7 mouse cellular contexts compared by ENCODE assay signal in genomic region chr16:18387704-18388582, GRCm38 (mm10). TPM values are rescaled to one million over a fixed set of nuclear protein-coding genes. Genes with fewer than 3 reads are reported as not detected.
DNase-seq lines count a peak whose midpoint lies in the region; ATAC-seq and TF ChIP-seq lines count a peak whose summit lies in the region.

No protein-coding gene starts in this region.

- WGBS in forebrain, postnatal 0 days: 40% methylated on average over 6 of the region's 7 CpGs
- 59% methylated on average over 5 of the region's 7 CpGs for WGBS in limb, embryonic 12.5 days
- WGBS in stomach, embryonic 14.5 days: 35% methylated on average over 6 of the region's 7 CpGs

- H3K4me2 ChIP-seq in forebrain, postnatal 0 days (ENCODE audit: low read depth): no peak overlapping the region
- no peak overlapping the region for H3K4me2 ChIP-seq in limb, embryonic 12.5 days
- H3K4me2 ChIP-seq in stomach, embryonic 14.5 days (replicated peaks; ENCODE audit: low read depth, low read length): no peak overlapping the region

- peaks cover 67% of the 10 kb centered on the region for H3K27me3 ChIP-seq in megakaryocyte, embryonic 14.5 days (replicated peaks)
- no peaks in the 10 kb centered on the region for H3K27me3 ChIP-seq in forebrain, postnatal 0 days (ENCODE audit: insufficient read depth, low read length)
- no peaks in the 10 kb centered on the region for H3K27me3 ChIP-seq in limb, embryonic 12.5 days
- no peaks in the 10 kb centered on the region for H3K27me3 ChIP-seq in stomach, embryonic 14.5 days (ENCODE audit: control insufficient read depth, insufficient read depth, low read length)

- DNase-seq in forebrain, postnatal 0 days: peak; percentile 25
- DNase-seq in natural killer cell, adult 2 months (ENCODE audit: low spot score in 2 of 2): no peak

- H3K4me1 ChIP-seq in megakaryocyte, embryonic 14.5 days: peaks cover 68% of the 10 kb centered on the region
- no peaks in the 10 kb centered on the region; the same call in 1 of the 2 replicates for H3K4me1 ChIP-seq in forebrain, postnatal 0 days (ENCODE audit: insufficient read depth)
- H3K4me1 ChIP-seq in limb, embryonic 12.5 days (replicated peaks): peaks cover 31% of the 10 kb centered on the region
- H3K4me1 ChIP-seq in stomach, embryonic 14.5 days (ENCODE audit: control insufficient read depth, insufficient read depth, low read length): peaks cover 25% of the 10 kb centered on the region; the same call in 1 of the 2 replicates

- no peaks in the 10 kb centered on the region for H3K9me3 ChIP-seq in megakaryocyte, embryonic 14.5 days
- no peaks in the 10 kb centered on the region for H3K9me3 ChIP-seq in forebrain, postnatal 0 days (ENCODE audit: low read length)
- no peaks in the 10 kb centered on the region for H3K9me3 ChIP-seq in limb, embryonic 12.5 days
- H3K9me3 ChIP-seq in stomach, embryonic 14.5 days (ENCODE audit: control insufficient read depth, low read depth, low read length): no peaks in the 10 kb centered on the region

- TF ChIP-seq CTCF in forebrain, postnatal 0 days (IDR thresholded peaks at IDR 0.05; ENCODE audit: low read depth): no peak

- H3K36me3 ChIP-seq in megakaryocyte, embryonic 14.5 days (replicated peaks; ENCODE audit: low read length): no peaks in the 10 kb centered on the region
- no peaks in the 10 kb centered on the region for H3K36me3 ChIP-seq in forebrain, postnatal 0 days (ENCODE audit: insufficient read depth)
- no peaks in the 10 kb centered on the region for H3K36me3 ChIP-seq in limb, embryonic 12.5 days
- no peaks in the 10 kb centered on the region for H3K36me3 ChIP-seq in stomach, embryonic 14.5 days (ENCODE audit: control insufficient read depth, insufficient read depth, low read length)

- H3K27ac ChIP-seq in forebrain, postnatal 0 days (ENCODE audit: low read depth, low read length): peak overlapping the region; percentile 45; the same call in 1 of the 2 replicates
- peak overlapping the region; percentile 5; the same call in 1 of the 2 replicates for H3K27ac ChIP-seq in limb, embryonic 12.5 days
- H3K27ac ChIP-seq in stomach, embryonic 14.5 days (ENCODE audit: low read length): peak overlapping the region; percentile 6; the same call in 1 of the 2 replicates

- H3K9ac ChIP-seq in forebrain, postnatal 0 days: no peak overlapping the region
- no peak overlapping the region for H3K9ac ChIP-seq in limb, embryonic 12.5 days (replicated peaks)
- H3K9ac ChIP-seq in stomach, embryonic 14.5 days (replicated peaks; ENCODE audit: low read depth, low read length): no peak overlapping the region

- peak overlapping the region; percentile 69 for H3K4me3 ChIP-seq in megakaryocyte, embryonic 14.5 days (replicated peaks)
- H3K4me3 ChIP-seq in forebrain, postnatal 0 days (ENCODE audit: low read depth, low read length): no peak overlapping the region
- H3K4me3 ChIP-seq in limb, embryonic 12.5 days (replicated peaks): no peak overlapping the region
- H3K4me3 ChIP-seq in stomach, embryonic 14.5 days (ENCODE audit: low read depth, low read length): no peak overlapping the region

- no peak for ATAC-seq in megakaryocyte, adult 5-6 weeks (ENCODE audit: poor library complexity, severe bottlenecking)
- peak; percentile 32; the same call in 1 of the 2 replicates for ATAC-seq in forebrain, postnatal 0 days
- ATAC-seq in limb, embryonic 12.5 days (ENCODE audit: insufficient number of reproducible peaks, insufficient read depth, low FRiP score, low TSS enrichment, low read depth): no peak
- no peak for ATAC-seq in stomach, embryonic 14.5 days (ENCODE audit: insufficient number of reproducible peaks, insufficient read depth, low FRiP score, low read depth)
- no peak for ATAC-seq in activated CD4-positive, CD25-positive, alpha-beta regulatory T cell, adult 4 months

RNA-seq across cellular contexts. Expression of gene Txnrd2, which starts 38.2 kb away (rescaled TPM):
- polyA plus RNA-seq in megakaryocyte, embryonic 14.5 days (2012; ENCODE audit: insufficient read depth, low replicate concordance): 6.9 TPM in 1 of 2 replicates, not detected in the other
- total RNA-seq in megakaryocyte, adult 5-6 weeks (2015): 10.3 and 11.8 TPM in 2 replicates
- 7.0 and 9.3 TPM in 2 replicates for total RNA-seq in megakaryocyte, adult 5-6 weeks (2017)
- 9.7 and 11.5 TPM in 2 replicates for total RNA-seq in forebrain, postnatal 0 days (2014; rRNA removed)
- polyA plus RNA-seq in forebrain, postnatal 0 days (2015; fragmentation: Nextera tagmentation; extraction: Ambion mirVana): 28.0 and 34.4 TPM in 2 replicates
- polyA plus RNA-seq in limb, embryonic 12.5 days (2016; fragmentation: Nextera tagmentation; extraction: Ambion mirVana): 23.1 and 26.1 TPM in 2 replicates
- polyA plus RNA-seq in stomach, embryonic 14.5 days (2014; fragmentation: Nextera tagmentation; extraction: Ambion mirVana): 18.5 and 18.8 TPM in 2 replicates
- polyA plus RNA-seq in activated CD4-positive, CD25-positive, alpha-beta regulatory T cell, adult 4 months (2017; shearing (Covaris generic)): 10 to 100 TPM; 16.2 to 21.6 TPM

RNA-seq across cellular contexts. Expression of gene Comt, which starts 38.7 kb away (rescaled TPM):
- 52.8 and 53.5 TPM in 2 replicates for polyA plus RNA-seq in megakaryocyte, embryonic 14.5 days (2012; ENCODE audit: insufficient read depth, low replicate concordance)
- 37.8 and 40.8 TPM in 2 replicates for total RNA-seq in megakaryocyte, adult 5-6 weeks (2015)
- total RNA-seq in megakaryocyte, adult 5-6 weeks (2017): 40.1 and 43.8 TPM in 2 replicates
- 65.6 and 68.4 TPM in 2 replicates for total RNA-seq in forebrain, postnatal 0 days (2014; rRNA removed)
- polyA plus RNA-seq in forebrain, postnatal 0 days (2015; fragmentation: Nextera tagmentation; extraction: Ambion mirVana): 79.9 and 105 TPM in 2 replicates
- polyA plus RNA-seq in limb, embryonic 12.5 days (2016; fragmentation: Nextera tagmentation; extraction: Ambion mirVana): 66.5 and 71.0 TPM in 2 replicates
- polyA plus RNA-seq in stomach, embryonic 14.5 days (2014; fragmentation: Nextera tagmentation; extraction: Ambion mirVana): 94.3 and 99.0 TPM in 2 replicates
- 10 to 100 TPM; 45.6 to 60.6 TPM for polyA plus RNA-seq in activated CD4-positive, CD25-positive, alpha-beta regulatory T cell, adult 4 months (2017; shearing (Covaris generic))

RNA-seq across cellular contexts. Expression of gene Arvcf, which starts 40.0 kb away (rescaled TPM):
- polyA plus RNA-seq in megakaryocyte, embryonic 14.5 days (2012; ENCODE audit: insufficient read depth, low replicate concordance): 2.6 TPM in 1 of 2 replicates, not detected in the other
- 0.38 and 0.68 TPM in 2 replicates for total RNA-seq in megakaryocyte, adult 5-6 weeks (2015)
- 1.5 and 3.0 TPM in 2 replicates for total RNA-seq in megakaryocyte, adult 5-6 weeks (2017)
- total RNA-seq in forebrain, postnatal 0 days (2014; rRNA removed): 103 and 120 TPM in 2 replicates
- polyA plus RNA-seq in forebrain, postnatal 0 days (2015; fragmentation: Nextera tagmentation; extraction: Ambion mirVana): 31.2 and 42.8 TPM in 2 replicates
- polyA plus RNA-seq in limb, embryonic 12.5 days (2016; fragmentation: Nextera tagmentation; extraction: Ambion mirVana): 46.3 and 50.6 TPM in 2 replicates
- 26.9 and 27.9 TPM in 2 replicates for polyA plus RNA-seq in stomach, embryonic 14.5 days (2014; fragmentation: Nextera tagmentation; extraction: Ambion mirVana)
- under 1 TPM; 0.51 to 0.93 TPM for polyA plus RNA-seq in activated CD4-positive, CD25-positive, alpha-beta regulatory T cell, adult 4 months (2017; shearing (Covaris generic))

RNA-seq across cellular contexts. Expression of gene Tango2, which starts 40.0 kb away (rescaled TPM):
- polyA plus RNA-seq in megakaryocyte, embryonic 14.5 days (2012; ENCODE audit: insufficient read depth, low replicate concordance): 17.3 and 33.0 TPM in 2 replicates
- 27.2 and 27.4 TPM in 2 replicates for total RNA-seq in megakaryocyte, adult 5-6 weeks (2015)
- 5.7 and 11.8 TPM in 2 replicates for total RNA-seq in megakaryocyte, adult 5-6 weeks (2017)
- total RNA-seq in forebrain, postnatal 0 days (2014; rRNA removed): 25.5 and 43.0 TPM in 2 replicates
- polyA plus RNA-seq in forebrain, postnatal 0 days (2015; fragmentation: Nextera tagmentation; extraction: Ambion mirVana): 69.9 and 75.9 TPM in 2 replicates
- 21.7 and 21.8 TPM in 2 replicates for polyA plus RNA-seq in limb, embryonic 12.5 days (2016; fragmentation: Nextera tagmentation; extraction: Ambion mirVana)
- 27.2 and 27.4 TPM in 2 replicates for polyA plus RNA-seq in stomach, embryonic 14.5 days (2014; fragmentation: Nextera tagmentation; extraction: Ambion mirVana)
- 10 to 100 TPM; 55.4 to 58.0 TPM for polyA plus RNA-seq in activated CD4-positive, CD25-positive, alpha-beta regulatory T cell, adult 4 months (2017; shearing (Covaris generic))
